In the genomic region with DNA sequence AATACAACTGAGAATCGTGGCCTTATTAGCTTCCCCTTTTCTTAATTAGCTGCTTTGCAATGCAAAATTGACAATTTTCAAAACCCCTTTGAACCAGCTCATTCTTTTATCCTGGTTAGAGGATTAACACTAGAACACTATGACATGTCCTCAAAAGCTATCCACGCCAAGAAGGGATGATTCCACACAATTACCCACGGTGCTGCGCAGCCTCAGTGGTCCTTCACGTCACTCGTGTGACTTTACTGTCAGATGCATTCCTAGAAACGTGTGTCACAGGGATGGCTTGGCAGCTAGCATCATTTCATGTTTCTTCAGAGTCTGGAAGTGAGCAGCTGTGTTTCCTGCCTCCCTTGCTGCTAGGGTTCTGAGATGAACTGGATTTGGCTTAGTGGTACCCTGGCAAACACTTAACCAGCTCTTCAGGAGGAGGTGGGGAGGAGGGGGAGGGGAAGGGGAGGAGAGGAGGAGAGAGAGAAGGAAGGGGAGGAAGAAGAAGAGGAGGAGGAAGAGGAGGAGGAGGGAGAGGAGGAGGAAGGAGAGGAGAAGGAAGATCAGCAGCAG, we compare ENCODE assay signal across 8 mouse cellular contexts.
DNase-seq lines count a peak whose midpoint lies in the region; ATAC-seq lines count a peak whose summit lies in the region.

No protein-coding gene starts in this region.

- peaks cover 27% of the 10 kb centered on the region for H3K4me1 ChIP-seq in neural tube, embryonic 13.5 days (replicated peaks)

- no peaks in the 10 kb centered on the region for H3K36me3 ChIP-seq in neural tube, embryonic 13.5 days

- peak; percentile 29 to 40 for DNase-seq in cerebellum, postnatal 10 days
- no peak for DNase-seq in cerebellum, postnatal 25 days
- no peak for DNase-seq in neural tube, embryonic 10.5 days (ENCODE audit: extremely low spot score, low spot score)
- peak; percentile 2 for DNase-seq in liver
- no peak for DNase-seq in T-cell, adult 2 months (ENCODE audit: low spot score)
- no peak for DNase-seq in cerebellum, adult 8-10 months
- DNase-seq in spleen, adult 18-20 months, result no peak

- no peak for ATAC-seq in neural tube, embryonic 13.5 days (ENCODE audit: low read depth)

- no peaks in the 10 kb centered on the region for H3K27me3 ChIP-seq in neural tube, embryonic 13.5 days

- H3K9ac ChIP-seq in neural tube, embryonic 13.5 days, result 0 out of 2 replicates have a peak overlapping the region, but pooled peaks have one; percentile 13

- WGBS in neural tube, embryonic 13.5 days, result 71% methylated on average over 7 of the region's 7 CpGs

- H3K9me3 ChIP-seq in neural tube, embryonic 13.5 days, result no peaks in the 10 kb centered on the region

- H3K4me2 ChIP-seq in neural tube, embryonic 13.5 days, result no peak overlapping the region

- H3K4me3 ChIP-seq in neural tube, embryonic 13.5 days, result no peak overlapping the region

- peak overlapping the region; percentile 73; the same call in 1 of the 2 replicates for H3K27ac ChIP-seq in neural tube, embryonic 13.5 days (replicated peaks)

Comparison
In these comparisons a context has a peak if more than half of its experiments do, and no peak if none do; other contexts are left out.
1. DNase-seq: peak in cerebellum, postnatal 10 days (2 of 2) and liver (single experiment); none in cerebellum, postnatal 25 days (0 of 2), neural tube, embryonic 10.5 days (single experiment), T-cell, adult 2 months (single experiment), cerebellum, adult 8-10 months (single experiment) and spleen, adult 18-20 months (0 of 2).